Mouse (Mus musculus) CH12.LX (cell line): ENCODE results near the gene Wdr4. TPM values are rescaled to one million over a fixed set of nuclear protein-coding genes. Genes with fewer than 3 reads are reported as not detected.

Source experiments
- DNase-seq: peaks from one replicate; pipeline ENCODE4 v3.0.0-alpha.2; 2013; ENCODE audit errors: extremely low read depth
- H3K27ac ChIP-seq: 2 replicates; pipeline ENCODE4 v1.5.1; 2012; ENCODE audit warnings: low read depth, mild to moderate bottlenecking, control low read depth, moderate library complexity; ENCODE audit not compliant: insufficient read depth
- H3K27me3 ChIP-seq: replicated peaks from 2 replicates; pipeline ENCODE3; 2012; ENCODE audit warnings: inconsistent platforms
- H3K36me3 ChIP-seq, 2 experiments: replicated peaks in 1 of 2; 2 replicates each; pipeline versions ENCODE3 to v1.6.1; 2012; ENCODE audit warnings: inconsistent platforms in 1 of 2, low read length in 1 of 2, mild to moderate bottlenecking in 1 of 2, mixed read lengths in 1 of 2, moderate library complexity in 1 of 2; ENCODE audit not compliant: control insufficient read depth in 1 of 2, insufficient read depth in 1 of 2
- H3K4me1 ChIP-seq, 2 experiments: 2 replicates each; pipeline ENCODE4 v1.6.1; 2012; ENCODE audit warnings: inconsistent platforms in 1 of 2, moderate library complexity in 1 of 2; ENCODE audit not compliant: insufficient read depth in 2 of 2, control insufficient read depth in 1 of 2
- H3K4me2 ChIP-seq: 2 replicates; pipeline ENCODE4 v1.6.1; 2012; ENCODE audit warnings: low read depth, mild to moderate bottlenecking, control low read depth; ENCODE audit not compliant: poor library complexity, insufficient read depth, severe bottlenecking
- H3K4me3 ChIP-seq, 3 experiments: fragments of 150-350 bp in 1 of 3; sonication (generic) in 1 of 3; replicated peaks in 1 of 3; 2 replicates each; pipeline versions ENCODE3 to v1.5.1; 2011 to 2012; ENCODE audit warnings: low read depth in 2 of 3, low read length in 2 of 3, mild to moderate bottlenecking in 2 of 3, moderate library complexity in 2 of 3, control low read depth in 1 of 3, improper control_type of control experiment in 1 of 3, inconsistent platforms in 1 of 3, mixed read lengths in 1 of 3; ENCODE audit not compliant: poor library complexity in 1 of 3
- H3K79me2 ChIP-seq: replicated peaks from 2 replicates; pipeline ENCODE4 v1.6.1; 2012; ENCODE audit warnings: mild to moderate bottlenecking, moderate library complexity; ENCODE audit not compliant: control insufficient read depth, poor library complexity, insufficient read depth, severe bottlenecking; ENCODE audit errors: extremely low read depth
- H3K9ac ChIP-seq: 2 replicates; pipeline ENCODE4 v1.6.1; 2012; ENCODE audit warnings: low read depth, mild to moderate bottlenecking, control low read depth, moderate library complexity; ENCODE audit not compliant: insufficient read depth
- H3K9me3 ChIP-seq: replicated peaks from 2 replicates; pipeline ENCODE3; 2012; ENCODE audit warnings: low read length, inconsistent platforms, mixed read lengths
- BHLHE40 ChIP-seq: IDR thresholded peaks from 2 replicates; pipeline ENCODE4 v1.6.1; 2011; ENCODE audit warnings: mild to moderate bottlenecking, low read depth, low read length, improper control_type of control experiment
- CHD1 ChIP-seq: IDR thresholded peaks from 2 replicates; pipeline ENCODE4 v1.6.1; 2012; ENCODE audit warnings: low read depth, low read length, improper control_type of control experiment, inconsistent platforms
- CHD2 ChIP-seq: IDR thresholded peaks from 2 replicates; pipeline ENCODE4 v1.6.1; 2011; ENCODE audit warnings: low read length, improper control_type of control experiment
- CTCF ChIP-seq, 2 experiments: IDR thresholded peaks in 1 of 2; conservative IDR thresholded peaks in 1 of 2; 2 replicates each; pipeline ENCODE4 v1.5.1; 2011 to 2012; ENCODE audit warnings: low read depth in 2 of 2, low read length in 2 of 2, improper control_type of control experiment in 1 of 2, inconsistent platforms in 1 of 2, mild to moderate bottlenecking in 1 of 2, moderate library complexity in 1 of 2
- E2F4 ChIP-seq: IDR thresholded peaks from 2 replicates; pipeline ENCODE4 v1.6.1; 2011; ENCODE audit warnings: low read depth, low read length, improper control_type of control experiment; ENCODE audit not compliant: insufficient replicate concordance
- ELF1 ChIP-seq: IDR thresholded peaks from 2 replicates; pipeline ENCODE4 v1.6.1; 2014; ENCODE audit warnings: low read depth, mild to moderate bottlenecking, inconsistent platforms, low read length, improper control_type of control experiment
- ETS1 ChIP-seq: conservative IDR thresholded peaks from 2 replicates; pipeline ENCODE4 v1.6.1; 2012; ENCODE audit warnings: low read depth, mild to moderate bottlenecking, inconsistent platforms, low read length, improper control_type of control experiment, moderate library complexity
- IRF4 ChIP-seq: IDR thresholded peaks from 2 replicates; pipeline ENCODE4 v1.6.1; 2014; ENCODE audit warnings: low read depth, mild to moderate bottlenecking, inconsistent platforms, low read length, improper control_type of control experiment
- JUN ChIP-seq: IDR thresholded peaks from 2 replicates; pipeline ENCODE4 v1.6.1; 2011; ENCODE audit warnings: low read depth, mild to moderate bottlenecking, low read length, improper control_type of control experiment, moderate library complexity; ENCODE audit not compliant: insufficient read depth
- MAFK ChIP-seq: IDR thresholded peaks from 2 replicates; pipeline ENCODE4 v1.6.1; 2011; ENCODE audit warnings: low read length, improper control_type of control experiment; ENCODE audit not compliant: insufficient replicate concordance
- MAX ChIP-seq: IDR thresholded peaks from 2 replicates; pipeline ENCODE4 v1.6.1; 2011; ENCODE audit warnings: low read length, improper control_type of control experiment
- MAZ ChIP-seq: IDR thresholded peaks from 2 replicates; pipeline ENCODE4 v1.6.1; 2012; ENCODE audit warnings: low read depth, mild to moderate bottlenecking, inconsistent platforms, low read length, improper control_type of control experiment, moderate library complexity
- MXI1 ChIP-seq: IDR thresholded peaks from 2 replicates; pipeline ENCODE4 v1.6.1; 2011; ENCODE audit warnings: mild to moderate bottlenecking, low read depth, low read length, improper control_type of control experiment
- MYC ChIP-seq: IDR thresholded peaks from 2 replicates; pipeline ENCODE4 v1.6.1; 2011; ENCODE audit warnings: low read depth, mild to moderate bottlenecking, improper control_type of control experiment, low read length
- POLR2A ChIP-seq: IDR thresholded peaks from 2 replicates; pipeline ENCODE4 v1.6.1; 2011; ENCODE audit warnings: low read depth, mild to moderate bottlenecking, improper control_type of control experiment, low read length
- POLR2AphosphoS2 ChIP-seq: IDR thresholded peaks from 2 replicates; pipeline ENCODE4 v1.6.1; 2011; ENCODE audit warnings: low read depth, low read length, improper control_type of control experiment
- RAD21 ChIP-seq: IDR thresholded peaks from 2 replicates; pipeline ENCODE4 v1.6.1; 2011; ENCODE audit warnings: low read depth, mild to moderate bottlenecking, low read length, improper control_type of control experiment, moderate library complexity
- SIN3A ChIP-seq: IDR thresholded peaks from 2 replicates; pipeline ENCODE4 v1.6.1; 2012; ENCODE audit warnings: low read length, improper control_type of control experiment, inconsistent platforms
- TCF12 ChIP-seq: IDR thresholded peaks from 2 replicates; pipeline ENCODE4 v1.6.1; 2014; ENCODE audit warnings: low read depth, mild to moderate bottlenecking, inconsistent platforms, low read length, improper control_type of control experiment
- UBTF ChIP-seq: IDR thresholded peaks from 2 replicates; pipeline ENCODE4 v1.6.1; 2012; ENCODE audit warnings: low read depth, mild to moderate bottlenecking, inconsistent platforms, low read length, improper control_type of control experiment, moderate library complexity
- USF1 ChIP-seq: IDR thresholded peaks from 2 replicates; pipeline ENCODE4 v1.6.1; 2014; ENCODE audit warnings: low read depth, mild to moderate bottlenecking, inconsistent platforms, low read length, improper control_type of control experiment
- USF2 ChIP-seq: conservative IDR thresholded peaks from 2 replicates; pipeline ENCODE4 v1.6.1; 2011; ENCODE audit warnings: low read depth, low read length, improper control_type of control experiment
- ZC3H11A ChIP-seq: IDR thresholded peaks from 2 replicates; pipeline ENCODE4 v1.6.1; 2012; ENCODE audit warnings: low read depth, mild to moderate bottlenecking, inconsistent platforms, low read length, improper control_type of control experiment
- ZMIZ1 ChIP-seq: IDR thresholded peaks from 2 replicates; pipeline ENCODE4 v1.6.1; 2012; ENCODE audit warnings: low read depth, mild to moderate bottlenecking, inconsistent platforms, low read length, improper control_type of control experiment
- ZNF384 ChIP-seq: IDR thresholded peaks from 2 replicates; pipeline ENCODE4 v1.6.1; 2012; ENCODE audit warnings: low read depth, low read length, improper control_type of control experiment, inconsistent platforms
- dilution Hi-C: fragments of 300-500 bp; cut with MboI; formaldehyde crosslinking; loops from 2 replicates; pipeline ENCODE4 v1.14.3; 2020; ENCODE audit warnings: low sequenced_read_pairs; ENCODE audit not compliant: extremely low pct_unique_long_range_greater_than_20kb, extremely low pct_ligation_motif_present
- in situ Hi-C: fragments of 300-500 bp; cut with MboI; formaldehyde crosslinking; loops from 3 replicates; pipeline ENCODE4 v1.14.3; 2019; ENCODE audit warnings: low sequenced_read_pairs, low pct_ligation_motif_present, low pct_unique_long_range_greater_than_20kb, mixed read lengths
- polyA plus RNA-seq: library from polyadenylated mRNA; unstranded; fragments of >175 nt; gene quantifications from 2 replicates; pipeline ENCODE4 v1.2.1, GENCODE M21; 2012; ENCODE audit warnings: low read depth; ENCODE audit not compliant: insufficient read length
- total RNA-seq, 2 experiments: library from RNA; depleted of rRNA; stranded (reverse); fragments of 300-350 nt in 1 of 2; fragments of >200 nt in 1 of 2; gene quantifications; 2 replicates each; pipeline ENCODE4 v1.2.3; 2012 to 2014

Gene Wdr4
- total and polyA plus RNA-seq, 3 experiments = 48.3 to 56.2 (median 51.4) TPM

DNA sequence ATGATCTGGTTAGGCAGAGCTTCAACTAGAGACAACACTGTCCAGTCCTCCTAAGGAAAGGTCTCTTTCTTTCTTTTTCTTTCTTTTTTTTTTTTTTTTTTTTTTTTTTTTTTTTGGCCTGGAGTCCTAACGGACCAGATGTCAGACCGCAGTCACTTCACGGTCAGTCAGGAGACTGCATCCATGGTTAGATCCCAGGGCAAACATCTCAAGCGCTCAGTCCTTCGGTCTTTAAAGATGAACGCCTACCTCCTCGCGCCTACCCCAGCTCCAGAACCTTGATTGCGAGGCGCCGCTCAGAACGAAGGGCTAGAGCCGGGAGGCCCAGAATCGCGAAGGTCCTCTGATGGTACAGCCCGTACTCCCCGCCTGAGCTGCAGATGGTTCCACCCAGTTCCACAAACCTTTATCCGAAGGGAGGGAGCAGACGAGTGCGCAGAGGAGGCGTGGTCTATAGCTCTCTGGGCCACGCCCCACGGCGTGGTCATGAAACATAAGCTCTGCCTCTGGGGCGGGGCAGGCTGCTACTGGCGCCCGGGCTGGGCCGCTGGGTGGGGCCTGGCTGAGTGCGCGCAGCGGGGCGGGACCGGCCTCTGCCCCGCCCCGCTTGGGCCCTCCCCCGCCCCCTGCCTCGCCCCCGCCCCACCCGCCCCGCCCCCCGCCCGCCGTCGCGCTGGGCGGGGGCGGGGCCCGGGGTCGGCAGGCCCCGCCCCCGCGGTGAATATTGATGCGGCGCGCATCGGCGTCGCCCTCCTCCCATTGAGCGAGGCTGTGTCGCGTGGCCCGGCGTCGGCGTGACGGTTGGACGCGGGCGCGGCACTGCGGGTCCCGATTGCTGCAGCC, 44.5 kb upstream of the Wdr4 start, which contains the start of gene Pknox1 (continued):
- TF ChIP-seq MYC (0 out of 2 replicates have a peak, but pooled peaks have one; percentile 25), ZC3H11A (no peak), CHD1 (peak; percentile 99), USF2 (no peak; the same call in 1 of the 2 replicates), USF1 (peak; percentile 71), ZMIZ1 (no peak), MAZ (peak; percentile 90), POLR2A (peak; percentile 67), ELF1 (0 out of 2 replicates have a peak, but pooled peaks have one; percentile 5), RAD21 (no peak)

DNA sequence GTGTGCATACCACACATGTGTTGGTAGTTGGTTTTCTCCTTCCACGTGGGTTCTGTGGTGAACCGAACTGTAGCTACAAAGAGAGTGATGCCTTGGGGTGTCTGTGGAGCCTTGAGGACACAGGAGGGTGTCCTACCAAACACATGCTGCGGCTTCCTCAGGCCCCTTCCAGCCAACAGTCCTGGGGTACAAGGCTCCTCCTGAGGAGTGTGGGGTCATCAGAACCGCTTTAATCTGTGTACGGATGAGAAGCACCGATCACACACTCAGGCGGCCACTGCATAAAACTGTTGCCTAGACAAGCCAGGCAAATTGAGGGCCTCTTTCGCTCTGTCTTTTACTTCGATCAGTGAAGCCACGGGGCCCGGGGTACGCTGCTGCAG, 43.8 kb upstream of the Wdr4 start:
- peaks cover 28% of the 10 kb centered on the region for H3K79me2 ChIP-seq
- peaks cover 7 to 33% of the 10 kb centered on the region in 2 experiments for H3K4me1 ChIP-seq
- dilution Hi-C loops = no loop called here
- H3K9ac ChIP-seq = peak overlapping the region; percentile 91
- peaks cover 0 to 10% of the 10 kb centered on the region in 2 experiments for H3K36me3 ChIP-seq
- peak overlapping the region; percentile 40 for H3K27ac ChIP-seq
- H3K9me3 ChIP-seq = no peaks in the 10 kb centered on the region
- in situ Hi-C loops = no loop called here
- peak overlapping the region; percentile 59 to 70 (median 61) for H3K4me3 ChIP-seq
- TF ChIP-seq MYC (peak; percentile 40; the same call in 1 of the 2 replicates), UBTF (no peak), MXI1 (peak; percentile 34; the same call in 1 of the 2 replicates)
- H3K4me2 ChIP-seq = peak overlapping the region; percentile 39
- H3K27me3 ChIP-seq = no peaks in the 10 kb centered on the region
- DNase-seq = peak; percentile 26

DNA sequence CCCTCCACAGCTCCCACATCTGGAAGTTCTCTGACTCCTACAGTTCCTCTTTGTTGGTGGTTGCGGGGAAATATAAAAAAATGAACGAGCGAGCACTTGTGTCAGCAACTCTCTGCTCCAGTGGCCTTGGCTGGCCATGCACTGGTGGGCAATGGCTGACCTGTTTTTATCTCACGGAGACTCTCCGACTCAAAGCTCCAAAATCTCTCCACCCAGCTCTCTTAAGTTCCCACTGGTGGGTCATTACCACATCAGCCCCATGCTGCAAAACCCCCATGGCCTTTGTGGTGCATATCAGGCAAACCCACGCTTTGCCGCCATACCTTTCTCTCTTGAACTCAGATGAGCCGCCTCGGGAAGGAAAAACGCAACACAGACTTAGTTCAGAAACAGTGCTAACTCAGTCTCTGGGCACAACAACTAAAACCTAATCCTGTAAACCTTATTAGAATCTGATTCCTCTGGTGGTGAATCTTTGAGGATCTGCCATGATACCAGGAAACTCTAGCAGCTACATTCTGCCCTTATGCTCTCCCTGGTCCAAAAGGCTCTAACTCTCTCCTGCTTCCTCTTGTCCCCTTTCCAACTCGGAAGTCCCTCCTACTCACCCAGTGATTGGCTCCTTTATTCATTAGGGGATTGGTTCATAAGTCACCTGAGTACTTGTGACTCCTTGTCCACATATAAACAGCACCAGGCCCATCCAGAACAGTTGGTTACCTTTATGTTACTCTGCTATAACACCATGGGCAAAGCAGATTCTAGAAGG, 39.4 kb upstream of the Wdr4 start:
- dilution Hi-C loops = no loop called here
- Histone ChIP-seq H3K36me3 (peaks cover 4 to 24% of the 10 kb centered on the region in 2 experiments), H3K27me3 (no peaks in the 10 kb centered on the region), H3K9ac (peak overlapping the region; percentile 95), H3K9me3 (no peaks in the 10 kb centered on the region), H3K27ac (peak overlapping the region; percentile 26; the same call in 1 of the 2 replicates), H3K4me1 (peaks cover 4 to 27% of the 10 kb centered on the region in 2 experiments; a peak in 3 of 4 replicates), H3K4me2 (peak overlapping the region; percentile 92), H3K4me3 (peak overlapping the region; percentile 65 to 92 (median 80)), H3K79me2 (peaks cover 6% of the 10 kb centered on the region; the same call in 1 of the 2 replicates)
- peak; percentile 85 for DNase-seq
- in situ Hi-C loops = no loop called here
- no peak for TF ChIP-seq CHD1
- peak; percentile 65; the same call in 1 of the 2 replicates for TF ChIP-seq SIN3A
- TF ChIP-seq ZMIZ1 = peak; percentile 85; the same call in 1 of the 2 replicates
- TF ChIP-seq UBTF = no peak
- TF ChIP-seq CTCF (conservative IDR thresholded peaks at IDR 0.05 in 1 of 2, IDR thresholded peaks at IDR 0.05 in 1 of 2; ENCODE audit: low read depth in 2 of 2, low read length in 2 of 2) = no peak
- TF ChIP-seq MAX = no peak; the same call in 1 of the 2 replicates
- TF ChIP-seq TCF12 = peak; percentile 52; the same call in 1 of the 2 replicates
- TF ChIP-seq ELF1 = peak; percentile 83
- TF ChIP-seq MAFK = no peak
- no peak for TF ChIP-seq E2F4
- no peak for TF ChIP-seq IRF4
- peak; percentile 96 for TF ChIP-seq POLR2A
- no peak for TF ChIP-seq JUN
- TF ChIP-seq USF2 = no peak
- peak; percentile 82 for TF ChIP-seq BHLHE40
- TF ChIP-seq ZNF384 = no peak
- no peak for TF ChIP-seq RAD21
- peak; percentile 93 for TF ChIP-seq POLR2AphosphoS2
- TF ChIP-seq ETS1 = no peak
- no peak for TF ChIP-seq CHD2
